Mouse (Mus musculus) stomach, embryonic 16.5 days (tissue): ENCODE data around the gene Enox1. TPM values are rescaled to one million over a fixed set of nuclear protein-coding genes. Genes with fewer than 3 reads are reported as not detected.

Experiments
- ATAC-seq: fragments of 200-750 bp; cut with Nextera tagmentation; 2 replicates; pipeline ENCODE4 v1.8.0; 2017; ENCODE audit warnings: moderate number of reproducible peaks, moderate TSS enrichment; ENCODE audit not compliant: insufficient read depth, low FRiP score
- H3K27ac ChIP-seq: fragments of 300-500 bp; sonication (generic); 2 replicates; pipeline ENCODE4 v1.5.1; 2014; ENCODE audit warnings: low read length
- H3K27me3 ChIP-seq: fragments of 300-500 bp; sonication (generic); 2 replicates; pipeline ENCODE4 v1.6.1; 2014; ENCODE audit warnings: low read length, control low read depth, mixed read lengths; ENCODE audit not compliant: control insufficient read depth, insufficient read depth
- H3K36me3 ChIP-seq: fragments of 300-500 bp; sonication (generic); 2 replicates; pipeline ENCODE4 v1.6.1; 2014; ENCODE audit warnings: low read length; ENCODE audit not compliant: control insufficient read depth, insufficient read depth
- H3K4me1 ChIP-seq: fragments of 300-500 bp; sonication (generic); 2 replicates; pipeline ENCODE4 v1.6.1; 2014; ENCODE audit warnings: low read length, control low read depth, mixed read lengths; ENCODE audit not compliant: control insufficient read depth, insufficient read depth
- H3K4me2 ChIP-seq: fragments of 300-500 bp; sonication (generic); 2 replicates; pipeline ENCODE4 v1.6.1; 2014; ENCODE audit warnings: low read depth, low read length, mixed read lengths
- H3K4me3 ChIP-seq: fragments of 300-500 bp; sonication (generic); replicated peaks from 2 replicates; pipeline ENCODE4 v1.5.1; 2014; ENCODE audit warnings: mild to moderate bottlenecking, low read length
- H3K9ac ChIP-seq: fragments of 300-500 bp; sonication (generic); 2 replicates; pipeline ENCODE4 v1.6.1; 2014; ENCODE audit warnings: low read length
- H3K9me3 ChIP-seq: fragments of 300-500 bp; sonication (generic); replicated peaks from 2 replicates; pipeline ENCODE4 v1.6.1; 2016; ENCODE audit warnings: low read length, control low read depth; ENCODE audit not compliant: control insufficient read depth
- WGBS: fragments of 180-500 bp; shearing (Covaris S2); extraction: QIAGEN DNeasy Blood & Tissue Kit; methylation state at CpG from one replicate; pipeline ENCODE4 v1.1.7; 2014; 5-methylcytosine and 5-hydroxymethylcytosine counted together
- polyA plus RNA-seq: library from polyadenylated mRNA; unstranded; fragments of >200 nt; fragmentation: Nextera tagmentation; extraction: Ambion mirVana; gene quantifications from 2 replicates; pipeline ENCODE4 v1.2.1, GENCODE M21; 2015

The Enox1 gene
- polyA plus RNA-seq, 1 experiment from 2014 or later: 6.6 TPM

DNA sequence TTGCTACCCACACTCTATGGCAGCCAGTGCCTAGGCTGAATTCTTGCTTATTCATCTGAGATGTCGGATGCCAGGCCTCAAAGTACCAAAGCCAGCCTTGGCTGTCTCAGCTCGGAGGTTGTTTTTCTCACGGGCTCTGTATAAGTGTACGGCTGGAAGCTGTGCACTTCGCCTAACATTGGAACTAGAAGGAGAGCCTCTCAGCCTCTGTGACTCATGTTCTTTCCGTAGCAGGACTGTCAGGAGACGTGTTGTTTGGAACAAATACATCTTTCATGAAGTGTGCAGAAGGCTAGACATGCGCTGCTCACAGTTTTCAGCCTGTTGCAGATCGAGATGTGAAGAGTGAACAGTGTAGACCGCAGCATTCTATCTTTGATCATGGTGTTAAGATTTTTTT lies 68.8 kb downstream of the Enox1 start:
- ATAC-seq: no peak

DNA sequence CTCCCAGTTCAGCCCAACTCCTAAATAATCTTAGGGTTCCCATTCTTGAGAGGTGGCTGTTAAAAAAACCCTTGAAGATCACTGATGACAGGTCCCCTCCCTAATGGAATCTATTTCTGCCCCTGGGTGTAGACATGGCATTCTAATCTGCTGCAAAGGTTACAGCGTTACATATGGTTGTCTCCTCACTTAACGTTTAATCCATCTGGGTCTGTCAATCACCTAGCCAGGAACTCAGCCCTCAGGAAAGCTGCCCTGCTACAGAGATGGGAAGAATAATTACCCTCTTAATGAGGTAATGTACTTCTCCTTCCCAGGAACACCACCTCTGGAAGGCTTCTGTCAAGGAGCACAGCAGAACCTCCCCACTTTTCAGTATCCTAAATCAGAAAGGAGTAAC lies 82.2 kb downstream of the Enox1 start:
- Histone ChIP-seq H3K27ac (no peak overlapping the region), H3K4me1 (no peaks in the 10 kb centered on the region), H3K27me3 (no peaks in the 10 kb centered on the region), H3K36me3 (no peaks in the 10 kb centered on the region), H3K9ac (no peak overlapping the region), H3K9me3 (no peaks in the 10 kb centered on the region), H3K4me2 (no peak overlapping the region), H3K4me3 (no peak overlapping the region)
- 74% methylated on average over 2 of the region's 2 CpGs for WGBS
- no peak for ATAC-seq

More for the DNA sequence above, 68.8 kb downstream of the Enox1 start:
- Histone ChIP-seq H3K27ac (no peak overlapping the region), H3K9me3 (no peaks in the 10 kb centered on the region), H3K36me3 (no peaks in the 10 kb centered on the region), H3K4me1 (no peaks in the 10 kb centered on the region), H3K9ac (no peak overlapping the region), H3K27me3 (no peaks in the 10 kb centered on the region), H3K4me2 (no peak overlapping the region), H3K4me3 (no peak overlapping the region)
- 80% methylated on average over 10 of the region's 10 CpGs for WGBS

GRCm38 (mm10) chr14:77239360-77239759 lies 82.8 kb downstream of the Enox1 start:
- no peak for ATAC-seq
- H3K36me3 ChIP-seq: no peaks in the 10 kb centered on the region
- no peak overlapping the region for H3K4me3 ChIP-seq
- no peaks in the 10 kb centered on the region for H3K27me3 ChIP-seq
- no peak overlapping the region for H3K4me2 ChIP-seq
- H3K9me3 ChIP-seq: no peaks in the 10 kb centered on the region
- H3K27ac ChIP-seq: no peak overlapping the region
- 38% methylated on average over 4 of the region's 4 CpGs for WGBS
- H3K9ac ChIP-seq: no peak overlapping the region
- no peaks in the 10 kb centered on the region for H3K4me1 ChIP-seq

DNA sequence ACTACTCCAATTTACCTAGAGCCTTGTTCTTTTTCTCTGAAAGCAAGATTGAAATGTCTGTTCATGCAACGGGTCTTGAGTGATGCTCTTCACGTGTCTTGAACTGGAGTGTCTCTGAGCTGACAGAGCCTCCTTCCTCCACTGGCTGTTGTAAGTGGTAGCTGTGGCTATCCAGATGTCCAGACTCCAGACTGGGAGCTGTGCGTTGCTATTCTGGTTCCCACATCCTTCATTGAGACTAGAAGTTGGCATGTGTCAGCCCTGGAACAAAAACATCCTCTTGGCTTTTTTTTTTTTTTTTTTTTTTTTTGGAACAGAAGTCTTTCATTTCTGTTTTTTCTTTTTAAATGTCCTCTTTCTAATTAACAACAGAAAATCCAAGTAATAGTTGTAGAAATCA lies 90.4 kb downstream of the Enox1 start:
- H3K27me3 ChIP-seq: no peaks in the 10 kb centered on the region
- H3K4me1 ChIP-seq: no peaks in the 10 kb centered on the region
- H3K27ac ChIP-seq: no peak overlapping the region
- H3K4me3 ChIP-seq: no peak overlapping the region
- H3K9ac ChIP-seq: no peak overlapping the region
- no peak for ATAC-seq
- 68% methylated on average over 3 of the region's 3 CpGs for WGBS
- H3K4me2 ChIP-seq: no peak overlapping the region
- H3K36me3 ChIP-seq: no peaks in the 10 kb centered on the region
- H3K9me3 ChIP-seq: no peaks in the 10 kb centered on the region

DNA sequence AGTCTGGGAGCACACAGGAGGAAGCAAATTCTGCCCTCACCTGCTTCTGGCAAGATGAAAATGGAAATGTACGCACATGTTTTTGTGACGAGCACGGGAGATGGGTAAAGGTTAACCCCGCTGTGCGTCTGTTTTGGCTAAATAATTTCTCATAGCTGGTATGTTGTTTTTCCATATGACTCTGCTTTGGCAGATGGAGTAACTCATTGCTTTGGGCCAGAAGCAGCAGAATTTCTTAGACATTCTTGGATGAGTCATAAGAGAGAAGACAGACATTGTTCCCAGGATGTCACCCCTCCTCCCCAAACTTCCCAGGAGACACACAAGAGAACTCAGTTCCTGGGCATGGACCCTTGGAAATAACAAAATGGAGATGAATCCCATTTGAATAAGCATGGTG lies 91.9 kb downstream of the Enox1 start:
- Histone ChIP-seq H3K36me3 (no peaks in the 10 kb centered on the region), H3K9me3 (no peaks in the 10 kb centered on the region), H3K27ac (no peak overlapping the region), H3K4me1 (no peaks in the 10 kb centered on the region), H3K27me3 (no peaks in the 10 kb centered on the region), H3K4me2 (no peak overlapping the region), H3K4me3 (no peak overlapping the region), H3K9ac (no peak overlapping the region)
- WGBS: 54% methylated on average over 5 of the region's 5 CpGs
- no peak for ATAC-seq

GRCm38 (mm10) chr14:77248946-77249345 lies 92.4 kb downstream of the Enox1 start:
- H3K27me3 ChIP-seq: no peaks in the 10 kb centered on the region
- H3K9ac ChIP-seq: no peak overlapping the region
- H3K27ac ChIP-seq: no peak overlapping the region
- WGBS: 70% methylated on average over 7 of the region's 7 CpGs
- no peak for ATAC-seq
- no peaks in the 10 kb centered on the region for H3K36me3 ChIP-seq
- no peaks in the 10 kb centered on the region for H3K9me3 ChIP-seq
- no peaks in the 10 kb centered on the region for H3K4me1 ChIP-seq
- no peak overlapping the region for H3K4me2 ChIP-seq
- H3K4me3 ChIP-seq: no peak overlapping the region

DNA sequence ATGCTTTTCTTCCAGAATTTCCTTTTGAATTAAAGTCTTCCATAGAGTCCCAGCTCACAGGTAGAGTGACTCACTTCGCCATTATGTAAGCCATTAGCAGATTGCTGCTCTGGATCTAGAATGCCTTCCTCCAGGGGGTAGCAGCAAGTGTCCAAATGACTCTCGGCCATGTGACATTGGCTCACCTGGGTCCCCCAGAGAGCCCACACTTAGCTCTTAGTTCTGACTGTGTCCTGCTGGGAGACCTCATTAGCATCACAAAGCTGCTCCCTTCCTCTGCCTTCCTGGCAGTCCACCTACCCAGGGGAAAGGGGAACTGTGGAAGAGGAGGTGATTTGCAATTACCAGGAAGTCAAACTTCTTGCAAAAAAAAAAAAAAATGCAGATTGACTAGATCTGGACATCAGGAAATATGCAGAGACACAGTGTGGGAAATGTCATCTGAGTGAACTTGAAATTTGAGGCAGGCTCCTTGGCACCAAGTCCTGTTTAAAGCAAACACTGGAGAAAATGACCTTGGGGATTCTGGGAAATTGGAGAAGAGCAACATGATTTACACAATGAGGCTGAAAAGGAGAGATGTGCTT lies 94.2 kb downstream of the Enox1 start:
- no peak overlapping the region for H3K4me3 ChIP-seq
- H3K36me3 ChIP-seq: no peaks in the 10 kb centered on the region
- WGBS: 61% methylated on average over 2 of the region's 2 CpGs
- no peaks in the 10 kb centered on the region for H3K9me3 ChIP-seq
- no peak overlapping the region for H3K9ac ChIP-seq
- H3K27me3 ChIP-seq: no peaks in the 10 kb centered on the region
- no peaks in the 10 kb centered on the region for H3K4me1 ChIP-seq
- ATAC-seq: no peak
- H3K4me2 ChIP-seq: no peak overlapping the region
- no peak overlapping the region for H3K27ac ChIP-seq

DNA sequence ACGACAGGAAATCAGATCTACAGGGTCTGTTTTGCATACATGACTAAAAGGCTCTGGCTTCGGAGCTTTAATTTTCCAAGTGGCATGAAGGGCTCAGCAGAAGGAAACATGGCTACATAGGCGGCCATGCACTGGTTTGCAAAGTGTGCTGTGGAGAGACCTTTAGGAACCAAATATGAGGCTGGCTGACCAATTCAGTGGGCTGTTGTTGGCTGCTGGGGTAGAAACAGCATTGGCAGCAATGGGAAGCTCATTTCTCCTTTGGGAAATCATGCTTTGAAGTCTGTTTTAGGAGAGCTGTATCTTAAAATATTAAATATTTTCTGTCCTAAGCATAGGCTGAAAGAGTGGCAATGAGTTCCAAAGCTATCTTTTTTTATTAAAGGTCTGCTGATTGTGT lies 98.6 kb downstream of the Enox1 start:
- H3K4me2 ChIP-seq: no peak overlapping the region
- H3K27me3 ChIP-seq: no peaks in the 10 kb centered on the region
- no peaks in the 10 kb centered on the region for H3K36me3 ChIP-seq
- H3K27ac ChIP-seq: no peak overlapping the region
- H3K9ac ChIP-seq: no peak overlapping the region
- no peak for ATAC-seq
- 46% methylated on average over 3 of the region's 3 CpGs for WGBS
- H3K9me3 ChIP-seq: no peaks in the 10 kb centered on the region
- no peaks in the 10 kb centered on the region for H3K4me1 ChIP-seq
- no peak overlapping the region for H3K4me3 ChIP-seq

DNA sequence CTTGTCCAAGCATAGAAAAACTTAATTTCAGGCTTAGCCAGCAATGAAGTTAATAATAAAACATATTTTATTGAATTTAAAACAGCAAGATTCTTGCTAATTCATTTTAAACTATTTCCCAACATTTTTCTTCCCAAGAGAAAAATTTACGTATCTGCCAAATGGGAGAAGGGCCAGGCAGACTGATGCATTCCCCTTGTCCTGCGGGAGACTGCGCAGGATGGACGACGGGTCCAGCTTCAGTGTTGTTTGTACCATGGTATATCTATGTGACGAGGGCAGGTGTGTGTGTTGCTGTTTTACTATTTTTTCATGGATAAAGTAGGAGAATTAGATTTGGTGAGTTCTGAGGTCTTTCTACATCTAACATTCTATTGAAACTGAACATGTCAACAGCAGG lies 99.1 kb downstream of the Enox1 start:
- ATAC-seq: no peak
- Histone ChIP-seq H3K9me3 (no peaks in the 10 kb centered on the region), H3K4me2 (no peak overlapping the region), H3K36me3 (no peaks in the 10 kb centered on the region), H3K4me1 (no peaks in the 10 kb centered on the region), H3K27ac (no peak overlapping the region), H3K27me3 (no peaks in the 10 kb centered on the region), H3K9ac (no peak overlapping the region), H3K4me3 (no peak overlapping the region)
- WGBS: 75% methylated on average over 6 of the region's 6 CpGs

DNA sequence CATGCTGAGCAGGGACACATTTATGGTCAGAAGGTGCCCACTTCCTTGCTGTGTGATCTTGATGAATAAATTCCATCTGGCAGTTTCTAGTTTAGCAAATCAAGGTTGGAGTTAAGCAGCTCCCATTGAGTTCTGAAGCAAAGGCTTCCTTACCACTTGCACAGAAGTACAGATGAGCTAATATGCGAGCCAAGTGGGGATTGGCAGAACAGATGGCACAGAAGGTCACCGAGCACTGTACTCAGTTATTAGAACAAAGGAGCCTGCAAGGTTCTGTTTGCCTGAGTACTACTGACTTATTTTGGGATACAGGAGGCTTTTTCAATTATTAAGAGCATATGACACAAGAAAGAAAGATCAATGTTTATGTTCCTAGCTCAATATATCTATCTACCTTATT lies 100.4 kb downstream of the Enox1 start:
- 70% methylated on average over 2 of the region's 2 CpGs for WGBS

More for the DNA sequence above, 100.4 kb downstream of the Enox1 start:
- Histone ChIP-seq H3K9ac (no peak overlapping the region), H3K4me1 (no peaks in the 10 kb centered on the region), H3K27ac (no peak overlapping the region), H3K36me3 (no peaks in the 10 kb centered on the region), H3K4me3 (no peak overlapping the region), H3K9me3 (no peaks in the 10 kb centered on the region), H3K27me3 (no peaks in the 10 kb centered on the region), H3K4me2 (no peak overlapping the region)
- no peak for ATAC-seq
